Mouse (Mus musculus) heart, adult 9 months (tissue): ENCODE results near the gene Ep300.
"Not testable (repeated sequence)": the region's sequence is repeated elsewhere in the genome, so short reads cannot be mapped to it uniquely, and the experiment has no call there.

Experiments
- DNase-seq, 2 experiments: peaks; one replicate each; pipeline ENCODE4 v3.0.0; 2022; ENCODE audit warnings: low spot score in 2 of 2

Ep300 gene

GRCm38 (mm10) chr15:81700601-81701000, 115.5 kb downstream of the Ep300 start:
- no peak for DNase-seq

DNA sequence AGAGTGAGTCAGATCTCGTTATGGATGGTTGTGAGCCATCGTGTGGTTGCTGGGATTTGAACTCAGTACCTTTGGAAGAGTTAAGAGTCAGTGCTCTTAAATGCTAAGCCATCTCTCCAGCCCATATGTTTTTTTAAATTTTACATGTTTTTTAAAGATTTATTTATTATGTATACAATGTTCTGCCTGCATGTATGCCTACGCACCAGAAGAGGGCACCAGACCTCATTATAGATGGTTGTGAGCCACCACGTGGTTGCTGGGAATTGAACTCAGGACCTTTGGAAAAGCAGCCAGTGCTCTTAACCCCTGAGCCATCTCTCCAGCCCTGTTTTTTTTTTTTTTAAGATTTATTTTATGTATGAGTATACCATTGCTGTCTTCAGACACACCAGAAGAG, 116.2 kb downstream of the Ep300 start:
- not testable (repeated sequence) for DNase-seq
